Mouse (Mus musculus) stomach, postnatal 0 days (tissue): Measurements from ENCODE around the gene Pitx2. TPM values are rescaled to one million over a fixed set of nuclear protein-coding genes. Genes with fewer than 3 reads are reported as not detected.

Experiments used
- ATAC-seq: fragments of 200-750 bp; cut with Nextera tagmentation; 2 replicates; pipeline ENCODE4 v1.8.0; 2017; ENCODE audit not compliant: low FRiP score, low TSS enrichment
- DNase-seq: peaks from one replicate; pipeline ENCODE4 v3.0.0-alpha.2; 2016; ENCODE audit warnings: low spot score
- H3K27ac ChIP-seq: fragments of 300-500 bp; sonication (generic); replicated peaks from 2 replicates; pipeline ENCODE4 v1.5.1; 2014; ENCODE audit warnings: mild to moderate bottlenecking, control low read depth
- H3K27me3 ChIP-seq: fragments of 300-500 bp; sonication (generic); 2 replicates; pipeline ENCODE4 v1.6.1; 2014; ENCODE audit warnings: low read length; ENCODE audit not compliant: control insufficient read depth, insufficient read depth
- H3K36me3 ChIP-seq: fragments of 300-500 bp; sonication (generic); 2 replicates; pipeline ENCODE4 v1.6.1; 2014; ENCODE audit warnings: low read length, mixed read lengths; ENCODE audit not compliant: control insufficient read depth, insufficient read depth
- H3K4me1 ChIP-seq: fragments of 300-500 bp; sonication (generic); replicated peaks from 2 replicates; pipeline ENCODE4 v1.6.1; 2014; ENCODE audit warnings: antibody characterized with exemption; ENCODE audit not compliant: control insufficient read depth, insufficient read depth
- H3K4me2 ChIP-seq: fragments of 300-500 bp; sonication (generic); replicated peaks from 2 replicates; pipeline ENCODE4 v1.6.1; 2014; ENCODE audit warnings: low read depth, mild to moderate bottlenecking, control low read depth, moderate library complexity
- H3K4me3 ChIP-seq: fragments of 300-500 bp; sonication (generic); 2 replicates; pipeline ENCODE4 v1.5.1; 2014; ENCODE audit warnings: low read depth, low read length, control low read depth
- H3K9ac ChIP-seq: fragments of 300-500 bp; sonication (generic); 2 replicates; pipeline ENCODE4 v1.6.1; 2014; ENCODE audit warnings: mild to moderate bottlenecking, low read length, control low read depth, mixed read lengths
- H3K9me3 ChIP-seq: fragments of 300-500 bp; sonication (generic); 2 replicates; pipeline ENCODE4 v1.6.1; 2016; ENCODE audit warnings: low read length; ENCODE audit not compliant: control insufficient read depth
- CTCF ChIP-seq: IDR thresholded peaks from 2 replicates; pipeline ENCODE4 v1.5.1; 2016; ENCODE audit warnings: antibody characterized with exemption, low read depth, mild to moderate bottlenecking, moderate library complexity
- EP300 ChIP-seq: optimal IDR thresholded peaks from 2 replicates; pipeline ENCODE3; 2016; ENCODE audit warnings: antibody characterized with exemption
- WGBS: fragments of 180-500 bp; shearing (Covaris S2); extraction: QIAGEN DNeasy Blood & Tissue Kit; methylation state at CpG from one replicate; pipeline ENCODE4 v1.1.7; 2014; 5-methylcytosine and 5-hydroxymethylcytosine counted together
- polyA plus RNA-seq: library from polyadenylated mRNA; unstranded; fragments of >200 nt; fragmentation: Nextera tagmentation; extraction: Ambion mirVana; gene quantifications from 2 replicates; pipeline ENCODE4 v1.2.1, GENCODE M21; 2015

Pitx2 gene
- polyA plus RNA-seq, 1 experiment from 2014 or later: 9.7 TPM

DNA sequence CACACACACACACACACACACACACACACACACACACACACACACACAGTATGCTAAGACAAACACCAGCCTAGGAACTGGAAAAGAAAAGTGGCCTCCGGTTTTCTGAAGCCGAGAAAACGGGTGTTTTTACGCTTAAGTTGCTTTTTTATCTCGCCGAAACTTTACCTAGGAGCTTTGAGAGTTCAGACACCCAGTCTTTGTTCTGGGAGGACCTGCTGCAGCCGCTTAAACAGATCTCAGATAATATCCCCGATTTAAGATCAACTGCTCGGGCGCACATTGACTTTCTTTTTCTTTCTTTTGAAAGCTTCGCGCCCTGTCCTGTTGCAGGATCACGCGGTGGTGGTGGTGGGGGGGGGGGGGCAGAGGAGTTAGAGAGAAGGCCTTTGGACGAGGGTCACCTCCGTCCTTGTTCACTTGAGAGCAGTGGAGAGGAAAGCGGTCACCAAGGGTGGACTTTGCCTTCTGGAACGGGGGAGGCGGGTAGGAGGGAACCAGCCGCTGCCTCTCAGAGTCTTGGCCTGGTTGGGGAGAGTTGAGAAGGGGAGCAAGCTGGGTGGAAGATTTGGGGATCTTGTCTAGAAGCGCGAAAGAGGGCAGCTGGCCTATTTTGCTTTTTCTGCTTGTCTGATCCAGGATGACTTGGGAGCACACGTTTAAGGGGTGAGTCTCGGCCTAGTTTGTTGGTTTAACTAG lies 21.2 kb downstream of the Pitx2 start:
- Histone ChIP-seq H3K27ac (no peak overlapping the region), H3K4me2 (peak overlapping the region; percentile 12; the same call in 1 of the 2 replicates), H3K36me3 (no peaks in the 10 kb centered on the region), H3K4me1 (no peaks in the 10 kb centered on the region), H3K9me3 (no peaks in the 10 kb centered on the region), H3K4me3 (no peak overlapping the region), H3K9ac (no peak overlapping the region; the same call in 1 of the 2 replicates), H3K27me3 (peaks cover 20% of the 10 kb centered on the region; the same call in 1 of the 2 replicates)
- WGBS: 20% methylated on average over 24 of the region's 24 CpGs
- ATAC-seq (no peak), DNase-seq (no peak)
- no peak for TF ChIP-seq CTCF
- no peak for TF ChIP-seq EP300

DNA sequence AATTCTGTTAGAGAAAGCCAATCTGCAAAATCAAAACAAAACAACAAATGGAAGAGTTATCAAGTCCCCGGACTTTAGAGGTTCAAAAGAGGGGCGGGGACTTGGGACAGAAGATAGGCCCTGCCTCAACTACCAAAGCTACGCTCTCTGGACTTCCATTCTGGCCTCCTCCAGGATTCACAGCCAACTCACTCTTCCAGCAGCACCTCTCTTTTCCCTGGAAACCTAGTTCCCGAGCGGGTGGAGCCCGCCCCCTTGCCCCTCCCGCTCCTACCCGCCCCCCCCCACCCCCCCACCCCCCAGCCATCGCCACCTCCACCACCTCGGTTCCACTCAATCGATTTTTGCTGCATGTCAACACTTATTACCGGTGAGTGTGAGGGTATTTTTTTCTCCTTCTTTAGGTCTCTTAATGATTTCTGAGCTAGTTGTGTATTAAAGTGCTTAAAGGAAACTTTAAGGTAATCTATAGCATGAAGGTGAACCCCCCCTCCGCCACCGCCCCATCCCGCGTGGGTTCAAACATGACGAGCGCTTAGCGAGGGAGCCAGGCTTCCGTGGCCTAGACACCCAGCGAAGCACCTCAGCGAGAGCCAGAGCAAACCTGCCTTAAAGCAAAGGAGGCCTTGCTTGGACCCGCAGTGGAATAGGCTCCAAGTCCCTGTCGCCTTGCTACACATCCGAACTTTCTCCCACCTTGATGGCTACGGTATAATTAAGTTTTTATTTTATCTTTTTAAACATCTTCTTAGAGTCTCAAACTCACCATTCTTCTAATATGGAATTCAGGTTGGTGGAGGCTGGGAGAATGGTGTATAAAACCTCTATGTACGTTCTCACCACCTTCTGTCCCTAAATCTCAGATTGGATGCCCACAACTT lies 21.9 kb downstream of the Pitx2 start:
- Histone ChIP-seq H3K4me2 (no peak overlapping the region), H3K9me3 (no peaks in the 10 kb centered on the region), H3K36me3 (no peaks in the 10 kb centered on the region), H3K27ac (no peak overlapping the region), H3K9ac (no peak overlapping the region), H3K4me1 (no peaks in the 10 kb centered on the region), H3K27me3 (peaks cover 20% of the 10 kb centered on the region; the same call in 1 of the 2 replicates), H3K4me3 (no peak overlapping the region)
- ATAC-seq: no peak
- DNase-seq: no peak
- TF ChIP-seq CTCF (no peak), EP300 (no peak)
- 30% methylated on average over 27 of the region's 27 CpGs for WGBS

DNA sequence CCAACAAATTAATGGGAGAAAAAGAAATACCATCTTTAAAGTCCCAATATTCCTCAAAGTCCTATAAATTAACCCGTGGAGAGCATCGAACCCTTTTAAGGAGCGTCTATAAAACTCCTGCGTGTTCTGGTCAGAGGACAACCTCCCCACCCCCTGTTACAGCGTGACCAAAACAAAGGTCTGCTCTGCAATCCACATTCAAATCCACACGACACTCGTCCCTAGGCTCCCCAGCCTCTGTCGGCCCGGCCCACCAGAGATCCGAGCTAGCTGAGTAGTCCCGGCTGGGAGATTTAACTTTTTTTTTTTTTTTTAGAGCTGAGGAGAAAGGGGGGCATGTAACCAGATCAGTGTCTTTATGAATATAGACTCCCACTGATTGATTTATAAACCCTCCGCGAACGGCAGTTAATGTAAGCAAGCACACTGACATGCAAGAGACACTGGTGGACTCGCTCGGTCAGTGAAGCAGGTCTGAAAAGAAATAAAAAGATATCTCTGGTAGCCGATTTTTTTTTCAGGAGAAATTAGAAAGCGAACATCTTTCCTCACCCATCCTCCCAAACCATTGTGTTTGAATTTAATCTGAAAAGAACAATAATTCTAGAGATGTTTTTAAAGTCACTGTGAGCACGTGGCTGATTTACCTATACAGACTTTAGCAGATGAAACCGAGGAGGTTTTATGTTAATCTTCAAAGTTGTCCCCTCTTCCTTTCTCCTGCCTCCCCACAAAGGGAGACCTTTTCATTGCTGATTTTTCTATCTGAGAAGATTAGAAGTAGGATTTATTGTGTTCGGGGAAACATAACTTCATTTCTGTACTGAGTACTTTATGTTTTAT lies 23.0 kb downstream of the Pitx2 start:
- H3K4me3 ChIP-seq: no peak overlapping the region
- H3K9me3 ChIP-seq: no peaks in the 10 kb centered on the region
- ATAC-seq (no peak), DNase-seq (no peak)
- peaks cover 16% of the 10 kb centered on the region; the same call in 1 of the 2 replicates for H3K27me3 ChIP-seq
- H3K4me1 ChIP-seq: no peaks in the 10 kb centered on the region
- TF ChIP-seq EP300 (no peak), CTCF (no peak)
- H3K4me2 ChIP-seq: no peak overlapping the region
- H3K9ac ChIP-seq: no peak overlapping the region
- 18% methylated on average over 21 of the region's 21 CpGs for WGBS
- no peaks in the 10 kb centered on the region for H3K36me3 ChIP-seq
- H3K27ac ChIP-seq: no peak overlapping the region

DNA sequence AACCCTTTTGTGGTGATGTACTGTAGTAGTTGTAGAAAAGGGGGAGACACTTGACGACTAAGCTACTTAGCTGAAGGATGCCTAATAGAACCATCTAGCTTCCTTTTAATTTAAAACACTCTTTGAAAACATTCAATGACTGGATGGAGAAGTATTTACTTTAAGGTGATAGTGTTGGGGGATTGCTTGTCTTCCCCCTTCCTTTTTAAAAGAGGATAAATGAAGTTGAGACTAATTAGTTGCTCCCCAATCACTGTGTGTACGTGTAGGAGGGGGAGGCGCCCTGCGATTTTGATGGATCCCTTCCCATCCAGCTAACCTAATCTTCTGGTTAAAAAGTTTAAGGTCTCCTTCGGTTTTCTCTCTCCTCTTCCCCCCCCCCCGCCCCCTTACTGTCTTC lies 23.7 kb downstream of the Pitx2 start:
- Histone ChIP-seq H3K27ac (no peak overlapping the region), H3K9ac (no peak overlapping the region), H3K4me1 (no peaks in the 10 kb centered on the region), H3K4me3 (no peak overlapping the region), H3K4me2 (no peak overlapping the region), H3K27me3 (peaks cover 13% of the 10 kb centered on the region; the same call in 1 of the 2 replicates), H3K9me3 (no peaks in the 10 kb centered on the region), H3K36me3 (no peaks in the 10 kb centered on the region)
- WGBS: 11% methylated on average over 6 of the region's 6 CpGs
- TF ChIP-seq EP300: no peak
- TF ChIP-seq CTCF: no peak
- ATAC-seq (no peak), DNase-seq (no peak)

DNA sequence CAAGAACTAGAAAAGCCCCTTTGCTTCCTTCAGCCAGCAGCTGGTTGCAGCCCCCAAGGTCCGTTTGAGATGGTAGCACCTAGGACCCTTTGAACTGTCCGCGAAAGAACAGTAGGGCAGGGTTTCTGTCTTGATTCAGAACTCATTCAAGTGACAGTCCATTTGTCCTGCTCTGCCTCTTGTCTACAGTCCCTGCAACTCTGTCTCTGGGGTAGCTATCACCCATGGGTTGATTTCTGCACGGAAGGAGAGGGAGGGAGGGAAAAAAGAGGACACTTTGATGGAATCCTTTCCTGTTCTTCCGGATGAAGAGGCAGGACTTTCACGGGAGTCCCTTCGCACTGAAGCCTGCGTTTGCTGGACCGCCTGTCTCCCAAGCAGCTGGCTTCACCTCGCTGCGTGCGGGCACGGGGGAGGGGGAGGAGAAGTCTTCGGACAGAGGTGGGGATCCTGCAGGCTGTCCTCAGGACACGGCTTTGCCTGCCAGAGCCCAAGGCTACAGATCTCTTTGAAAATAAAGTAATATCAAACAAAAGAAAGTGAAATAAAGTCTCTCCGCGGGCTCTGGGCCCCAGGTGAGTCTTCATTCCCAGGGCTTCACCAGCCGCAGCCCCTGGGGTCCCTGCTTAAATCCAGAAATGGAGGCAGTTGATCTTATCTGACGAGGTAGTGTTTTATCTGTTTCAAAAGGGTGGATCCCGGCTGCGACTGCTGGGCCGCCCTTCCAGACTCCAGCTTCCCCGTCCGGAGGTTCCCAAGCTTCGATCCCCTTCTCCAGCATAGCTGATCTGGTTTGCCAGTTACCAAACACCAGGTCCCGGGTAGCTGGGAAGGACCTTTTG lies 24.5 kb downstream of the Pitx2 start:
- Histone ChIP-seq H3K4me3 (peak overlapping the region; percentile 18), H3K27ac (no peak overlapping the region), H3K4me2 (peak overlapping the region; percentile 36), H3K4me1 (no peaks in the 10 kb centered on the region), H3K36me3 (no peaks in the 10 kb centered on the region), H3K9ac (no peak overlapping the region), H3K9me3 (no peaks in the 10 kb centered on the region), H3K27me3 (peaks cover 9% of the 10 kb centered on the region; the same call in 1 of the 2 replicates)
- no peak for DNase-seq
- TF ChIP-seq EP300 (no peak), CTCF (no peak)
- 4% methylated on average over 26 of the region's 26 CpGs for WGBS
- ATAC-seq: no peak
